Mouse (Mus musculus) midbrain, embryonic 13.5 days (tissue): ENCODE measurements around the gene Cebpg. TPM values are rescaled to one million over a fixed set of nuclear protein-coding genes. Genes with fewer than 3 reads are reported as not detected.
A peak's percentile ranks its signal among the peaks of the same experiment; 100 is the strongest.

Experiments
- ATAC-seq: fragments of 200-750 bp; cut with Nextera tagmentation; 2 replicates; pipeline ENCODE4 v1.8.0; 2017; ENCODE audit warnings: mild to moderate bottlenecking, moderate TSS enrichment, moderate library complexity
- H3K27ac ChIP-seq: fragments of 300-500 bp; sonication (generic); 2 replicates; pipeline ENCODE4 v1.5.1; 2015; ENCODE audit warnings: inconsistent platforms, mild to moderate bottlenecking, moderate library complexity
- H3K27me3 ChIP-seq: fragments of 300-500 bp; sonication (generic); 2 replicates; pipeline ENCODE4 v1.6.1; 2015; ENCODE audit warnings: mild to moderate bottlenecking, inconsistent platforms
- H3K36me3 ChIP-seq: fragments of 300-500 bp; sonication (generic); 2 replicates; pipeline ENCODE4 v1.6.1; 2015; ENCODE audit warnings: mild to moderate bottlenecking, inconsistent platforms
- H3K4me1 ChIP-seq: fragments of 300-500 bp; sonication (generic); replicated peaks from 2 replicates; pipeline ENCODE4 v1.6.1; 2015; ENCODE audit warnings: inconsistent platforms
- H3K4me2 ChIP-seq: fragments of 300-500 bp; sonication (generic); replicated peaks from 2 replicates; pipeline ENCODE4 v1.6.1; 2015; ENCODE audit warnings: moderate library complexity, mild to moderate bottlenecking, inconsistent platforms
- H3K4me3 ChIP-seq: fragments of 300-500 bp; sonication (generic); replicated peaks from 2 replicates; pipeline ENCODE4 v1.5.1; 2015; ENCODE audit warnings: mild to moderate bottlenecking, inconsistent platforms
- H3K9ac ChIP-seq: fragments of 300-500 bp; sonication (generic); replicated peaks from 2 replicates; pipeline ENCODE4 v1.6.1; 2015; ENCODE audit warnings: mild to moderate bottlenecking, inconsistent platforms
- H3K9me3 ChIP-seq: fragments of 300-500 bp; sonication (generic); 2 replicates; pipeline ENCODE4 v1.6.1; 2016; ENCODE audit warnings: mild to moderate bottlenecking, inconsistent platforms
- WGBS: fragments of 180-500 bp; shearing (Covaris S2); methylation state at CpG from one replicate; pipeline ENCODE4 v1.1.7; 2015; 5-methylcytosine and 5-hydroxymethylcytosine counted together
- polyA plus RNA-seq: library from polyadenylated mRNA; unstranded; fragments of >200 nt; fragmentation: Nextera tagmentation; extraction: Ambion mirVana; gene quantifications from 2 replicates; pipeline ENCODE4 v1.2.1, GENCODE M21; 2015

Gene Cebpg
- polyA plus RNA-seq, 1 experiment from 2014 or later: 42.4 TPM

DNA sequence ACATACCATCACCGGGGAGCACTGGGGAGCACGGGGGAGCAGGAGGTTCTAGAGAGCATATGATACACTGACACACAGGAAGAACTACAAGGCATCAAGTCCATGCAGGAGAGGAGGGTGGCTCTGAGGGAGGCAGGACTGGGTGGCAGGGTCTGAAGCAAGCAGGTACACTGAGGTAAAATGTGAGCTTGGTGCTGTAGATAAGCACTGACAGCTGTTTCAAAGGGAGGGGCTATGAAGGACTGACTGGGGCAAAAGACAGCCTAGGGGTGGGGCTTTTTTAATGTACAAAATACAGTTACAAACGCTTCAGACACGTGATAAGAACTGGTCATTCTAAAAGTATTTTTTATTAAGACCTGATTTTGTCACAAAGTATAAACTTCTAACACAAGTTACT lies 10.3 kb downstream of the Cebpg start:
- no peak for ATAC-seq

GRCm38 (mm10) chr7:35044719-35045118 lies 11.7 kb downstream of the Cebpg start:
- no peak for ATAC-seq
- 90% methylated on average over 2 of the region's 2 CpGs for WGBS
- Histone ChIP-seq H3K9me3 (no peaks in the 10 kb centered on the region), H3K27me3 (no peaks in the 10 kb centered on the region), H3K9ac (no peak overlapping the region), H3K4me3 (no peak overlapping the region), H3K4me2 (no peak overlapping the region), H3K36me3 (peaks cover 64% of the 10 kb centered on the region), H3K4me1 (0 out of 2 replicates have a peak, but pooled peaks cover 3% of the 10 kb centered on the region), H3K27ac (no peak overlapping the region)

More for the DNA sequence above, 10.3 kb downstream of the Cebpg start:
- Histone ChIP-seq H3K27me3 (no peaks in the 10 kb centered on the region), H3K9ac (no peak overlapping the region), H3K4me3 (no peak overlapping the region), H3K9me3 (no peaks in the 10 kb centered on the region), H3K36me3 (peaks cover 64% of the 10 kb centered on the region), H3K4me1 (0 out of 2 replicates have a peak, but pooled peaks cover 3% of the 10 kb centered on the region), H3K27ac (no peak overlapping the region), H3K4me2 (no peak overlapping the region)
- WGBS: 96% methylated on average over 4 of the region's 4 CpGs

DNA sequence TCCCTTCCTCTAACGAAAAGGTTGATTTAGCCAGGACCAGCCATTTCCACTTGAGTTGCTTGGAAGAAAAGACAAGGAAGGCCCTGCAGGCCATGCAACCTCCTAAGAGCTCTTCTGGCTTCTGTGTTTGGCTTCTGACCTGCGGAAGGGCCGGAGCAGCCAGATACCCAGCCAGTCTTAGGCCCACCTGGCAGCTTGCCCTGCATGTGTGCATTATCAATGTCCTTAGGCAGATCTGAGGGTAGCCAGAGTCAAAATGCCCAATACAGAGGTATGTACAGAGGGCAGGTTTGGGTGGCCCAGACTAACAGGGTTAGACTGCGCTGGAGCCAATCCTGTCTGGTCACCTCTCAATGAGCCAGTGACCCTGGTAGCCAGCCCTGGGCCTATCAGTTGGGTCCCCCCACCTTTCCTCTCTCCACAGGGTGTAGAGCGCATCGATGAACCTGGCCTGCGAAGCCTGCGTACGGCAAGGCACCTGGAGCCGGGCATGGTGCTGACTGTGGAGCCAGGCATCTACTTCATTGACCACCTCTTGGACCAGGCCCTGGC lies 13.0 kb downstream of the Cebpg start:
- peaks cover 59% of the 10 kb centered on the region for H3K36me3 ChIP-seq
- H3K4me1 ChIP-seq: 0 out of 2 replicates have a peak, but pooled peaks cover 3% of the 10 kb centered on the region
- WGBS: 90% methylated on average over 10 of the region's 10 CpGs
- no peak overlapping the region for H3K4me2 ChIP-seq
- H3K9me3 ChIP-seq: no peaks in the 10 kb centered on the region
- H3K4me3 ChIP-seq: no peak overlapping the region
- ATAC-seq: peak; percentile 34; the same call in 1 of the 2 replicates
- H3K9ac ChIP-seq: no peak overlapping the region
- H3K27me3 ChIP-seq: no peaks in the 10 kb centered on the region
- no peak overlapping the region for H3K27ac ChIP-seq

DNA sequence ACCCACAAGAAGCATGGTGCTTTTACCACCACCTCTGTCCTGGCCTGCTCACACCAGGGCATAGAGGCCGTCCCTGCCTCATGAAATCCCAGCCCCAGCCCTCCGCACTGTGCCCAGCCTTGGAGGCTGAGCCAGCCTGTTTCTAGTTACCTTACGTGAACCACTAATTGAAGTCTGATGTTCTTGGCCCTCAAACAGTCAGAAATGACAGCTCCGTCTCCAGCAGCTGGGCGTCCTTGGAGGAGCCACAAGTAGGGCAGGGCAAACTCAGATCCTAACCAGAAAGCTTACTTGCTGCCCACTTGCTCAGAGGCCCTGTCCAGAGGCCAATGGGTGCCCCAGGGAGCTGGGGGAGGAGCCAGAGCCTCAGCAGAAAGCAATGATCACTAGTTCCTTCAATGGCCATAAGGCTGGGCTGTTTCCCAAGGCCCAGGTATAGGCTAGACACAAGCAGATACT lies 13.6 kb downstream of the Cebpg start:
- Histone ChIP-seq H3K4me2 (no peak overlapping the region), H3K27me3 (no peaks in the 10 kb centered on the region), H3K9ac (no peak overlapping the region), H3K9me3 (no peaks in the 10 kb centered on the region), H3K4me3 (no peak overlapping the region), H3K27ac (no peak overlapping the region), H3K4me1 (0 out of 2 replicates have a peak, but pooled peaks cover 3% of the 10 kb centered on the region), H3K36me3 (peaks cover 59% of the 10 kb centered on the region)
- no peak for ATAC-seq
- WGBS: 82% methylated on average over 5 of the region's 5 CpGs

GRCm38 (mm10) chr7:35042209-35042554 lies 14.2 kb downstream of the Cebpg start:
- Histone ChIP-seq H3K4me2 (no peak overlapping the region), H3K9ac (no peak overlapping the region), H3K27me3 (no peaks in the 10 kb centered on the region), H3K36me3 (peaks cover 59% of the 10 kb centered on the region), H3K4me3 (no peak overlapping the region), H3K27ac (no peak overlapping the region), H3K9me3 (no peaks in the 10 kb centered on the region), H3K4me1 (0 out of 2 replicates have a peak, but pooled peaks cover 3% of the 10 kb centered on the region)
- no peak for ATAC-seq

DNA sequence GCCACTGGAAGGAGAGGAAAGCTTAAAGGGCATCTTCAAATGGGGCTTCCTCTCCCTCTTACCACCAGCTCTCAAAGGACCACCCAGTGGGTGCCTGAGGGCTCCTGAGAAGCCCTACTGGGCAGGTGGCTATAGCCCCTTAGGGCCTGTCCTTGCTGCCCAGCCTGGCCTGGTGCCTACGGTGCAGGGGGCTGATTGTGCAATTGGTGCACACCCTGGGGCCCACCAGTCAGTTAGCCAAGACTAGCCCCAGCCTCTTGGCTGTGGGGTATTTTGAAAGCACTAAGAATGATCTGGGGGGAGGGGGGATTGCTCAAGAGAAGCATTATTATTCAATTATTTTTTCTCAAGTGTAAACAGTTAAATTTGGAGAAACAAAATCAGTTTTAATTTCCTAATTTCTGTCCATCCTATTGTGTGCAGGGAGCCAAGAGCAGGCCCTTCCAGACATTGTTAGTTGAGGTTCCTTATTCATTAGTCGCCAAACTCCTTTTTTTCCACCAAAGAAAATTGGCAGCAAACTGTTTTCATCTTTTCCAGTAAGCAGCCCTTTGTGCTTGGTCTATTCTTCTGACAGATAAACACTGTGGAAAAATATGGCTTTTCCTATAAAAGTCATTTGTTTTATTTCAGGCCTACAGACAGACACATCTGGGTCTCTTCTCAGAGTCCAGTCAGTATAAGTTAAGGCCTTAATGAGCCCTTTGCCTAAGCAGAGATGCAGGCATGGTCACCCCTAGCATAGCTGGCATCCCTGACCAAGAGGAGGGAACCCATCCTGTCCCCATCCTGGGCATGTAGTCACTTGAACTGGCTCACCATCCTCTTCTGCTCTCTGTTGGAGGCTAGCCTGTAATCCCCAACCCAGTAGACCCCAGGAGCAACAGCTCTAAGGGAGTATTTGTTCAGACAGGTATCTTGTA lies 14.8 kb downstream of the Cebpg start:
- Histone ChIP-seq H3K9ac (no peak overlapping the region), H3K27me3 (no peaks in the 10 kb centered on the region), H3K4me2 (no peak overlapping the region), H3K4me3 (no peak overlapping the region), H3K27ac (no peak overlapping the region), H3K4me1 (peaks cover 7% of the 10 kb centered on the region), H3K36me3 (peaks cover 59% of the 10 kb centered on the region), H3K9me3 (no peaks in the 10 kb centered on the region)
- no peak for ATAC-seq
- WGBS: 80% methylated on average over 2 of the region's 2 CpGs

DNA sequence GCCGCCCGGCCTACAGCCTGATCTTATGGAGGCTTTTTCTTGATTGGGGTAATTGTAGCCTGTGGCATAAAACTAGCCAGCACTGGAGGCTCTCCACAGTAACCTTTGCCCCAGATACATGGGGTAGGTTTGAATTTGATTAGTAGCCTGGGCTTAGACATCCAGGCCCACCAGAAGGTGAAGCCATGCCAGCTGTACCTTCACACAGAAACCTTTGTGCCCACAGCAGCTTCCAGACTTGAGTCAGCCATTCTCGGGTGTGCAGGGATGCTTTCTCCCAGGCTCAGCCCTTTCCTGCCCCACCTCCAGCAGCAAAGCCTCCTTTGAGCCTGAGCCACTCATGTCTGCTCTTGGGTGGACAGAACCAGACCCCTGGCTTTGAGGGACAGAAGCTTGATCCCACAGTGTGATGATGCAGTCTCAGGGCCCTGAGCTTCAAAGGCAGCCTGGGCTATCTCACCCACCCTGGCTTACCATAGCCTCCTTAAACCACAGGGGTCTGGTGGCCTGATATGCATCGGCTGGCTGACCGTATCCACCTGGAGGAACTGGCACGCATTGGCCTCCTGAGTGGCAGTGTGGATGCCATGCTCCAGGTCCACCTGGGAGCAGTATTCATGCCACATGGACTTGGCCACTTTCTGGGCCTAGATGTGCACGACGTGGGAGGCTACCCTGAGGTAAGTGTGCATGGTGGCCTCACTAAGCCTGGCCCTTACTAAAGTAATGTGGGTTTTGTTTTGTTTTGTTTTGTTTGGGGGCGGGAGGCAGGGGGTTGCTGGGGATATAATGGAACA lies 16.0 kb downstream of the Cebpg start:
- H3K9me3 ChIP-seq: no peaks in the 10 kb centered on the region
- no peak overlapping the region for H3K4me2 ChIP-seq
- H3K36me3 ChIP-seq: peaks cover 49% of the 10 kb centered on the region
- ATAC-seq: no peak
- no peak overlapping the region for H3K4me3 ChIP-seq
- no peaks in the 10 kb centered on the region for H3K27me3 ChIP-seq
- H3K9ac ChIP-seq: no peak overlapping the region
- WGBS: 94% methylated on average over 9 of the region's 9 CpGs
- no peak overlapping the region for H3K27ac ChIP-seq
- peaks cover 17% of the 10 kb centered on the region for H3K4me1 ChIP-seq

- Histone ChIP-seq H3K4me3 (no peak overlapping the region), H3K9ac (no peak overlapping the region), H3K9me3 (no peaks in the 10 kb centered on the region), H3K4me1 (peaks cover 23% of the 10 kb centered on the region), H3K27me3 (no peaks in the 10 kb centered on the region), H3K4me2 (no peak overlapping the region), H3K27ac (no peak overlapping the region), H3K36me3 (peaks cover 35% of the 10 kb centered on the region)
- 91% methylated on average over 6 of the region's 6 CpGs for WGBS
- ATAC-seq: no peak
These were observed 19.0 kb downstream of the Cebpg start for GRCm38 (mm10) chr7:35037408-35037807.

GRCm38 (mm10) chr7:35036266-35036731 lies 20.1 kb downstream of the Cebpg start:
- Histone ChIP-seq H3K4me2 (no peak overlapping the region), H3K36me3 (peaks cover 39% of the 10 kb centered on the region), H3K27ac (peak overlapping the region; percentile 51; the same call in 1 of the 2 replicates), H3K27me3 (no peaks in the 10 kb centered on the region), H3K4me1 (peaks cover 22% of the 10 kb centered on the region), H3K4me3 (no peak overlapping the region), H3K9me3 (no peaks in the 10 kb centered on the region), H3K9ac (0 out of 2 replicates have a peak overlapping the region, but pooled peaks have one; percentile 15)
- ATAC-seq: peak; percentile 65
- WGBS: 49% methylated on average over 5 of the region's 5 CpGs

GRCm38 (mm10) chr7:35035565-35035964 lies 20.8 kb downstream of the Cebpg start:
- Histone ChIP-seq H3K9ac (no peak overlapping the region), H3K9me3 (no peaks in the 10 kb centered on the region), H3K36me3 (peaks cover 35% of the 10 kb centered on the region), H3K4me1 (peaks cover 20% of the 10 kb centered on the region), H3K4me3 (no peak overlapping the region), H3K4me2 (no peak overlapping the region), H3K27ac (no peak overlapping the region), H3K27me3 (no peaks in the 10 kb centered on the region)
- ATAC-seq: no peak
- WGBS: 99% methylated on average over 4 of the region's 4 CpGs

- Histone ChIP-seq H3K4me1 (peaks cover 20% of the 10 kb centered on the region), H3K9me3 (no peaks in the 10 kb centered on the region), H3K4me2 (no peak overlapping the region), H3K36me3 (peaks cover 31% of the 10 kb centered on the region), H3K9ac (no peak overlapping the region), H3K27me3 (no peaks in the 10 kb centered on the region), H3K4me3 (no peak overlapping the region), H3K27ac (no peak overlapping the region)
- WGBS: 55% methylated on average over 6 of the region's 6 CpGs
- ATAC-seq: no peak
These were observed 21.2 kb downstream of the Cebpg start for GRCm38 (mm10) chr7:35035141-35035553.
